Mouse (Mus musculus): Measurements from ENCODE around the gene Blm.
"Not testable (repeated sequence)": the region's sequence is repeated elsewhere in the genome, so short reads cannot be mapped to it uniquely, and the experiment has no call there.

Gene Blm

GRCm38 (mm10) chr7:80531087-80531486 lies 3.8 kb downstream of the Blm start:
- DNase-seq (ENCODE audit: low spot score): no peak

GRCm38 (mm10) chr7:80530646-80531045 lies 4.3 kb downstream of the Blm start:
- no peak for DNase-seq (ENCODE audit: low spot score)

DNA sequence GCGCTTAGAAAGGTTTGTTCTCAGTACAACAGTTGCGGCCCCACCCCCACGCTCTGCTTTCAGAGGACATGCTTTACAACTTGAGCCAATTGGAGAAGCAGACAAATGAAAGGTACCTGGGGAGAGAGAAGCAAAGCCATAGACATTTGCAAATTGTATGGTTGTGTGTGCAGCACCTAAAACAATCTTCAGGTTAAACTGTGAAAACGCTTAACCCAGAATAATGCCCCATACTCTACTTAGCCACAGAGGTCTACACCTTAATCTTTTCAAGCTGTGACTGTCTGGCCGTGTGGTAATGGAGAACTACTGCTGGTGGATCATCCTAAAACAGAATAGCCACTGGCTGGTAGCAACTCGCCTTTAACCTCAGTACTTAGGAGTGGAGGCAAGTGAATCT lies 8.2 kb downstream of the Blm start:
- no peak for DNase-seq (ENCODE audit: low spot score)

- DNase-seq (ENCODE audit: low spot score): no peak
These were observed 22.4 kb downstream of the Blm start for GRCm38 (mm10) chr7:80512408-80513085.

GRCm38 (mm10) chr7:80507697-80508096 lies 27.2 kb downstream of the Blm start:
- not testable (repeated sequence) for DNase-seq (ENCODE audit: low spot score)

GRCm38 (mm10) chr7:80506007-80506406 lies 28.9 kb downstream of the Blm start:
- no peak for DNase-seq (ENCODE audit: low spot score)

GRCm38 (mm10) chr7:80504920-80505319 lies 30.0 kb downstream of the Blm start:
- no peak for DNase-seq (ENCODE audit: low spot score)

- no peak for DNase-seq (ENCODE audit: low spot score)
These were observed 33.9 kb downstream of the Blm start for GRCm38 (mm10) chr7:80501006-80501405.

- no peak for DNase-seq (ENCODE audit: low spot score)
These were observed 34.8 kb downstream of the Blm start for GRCm38 (mm10) chr7:80500099-80500498.

DNA sequence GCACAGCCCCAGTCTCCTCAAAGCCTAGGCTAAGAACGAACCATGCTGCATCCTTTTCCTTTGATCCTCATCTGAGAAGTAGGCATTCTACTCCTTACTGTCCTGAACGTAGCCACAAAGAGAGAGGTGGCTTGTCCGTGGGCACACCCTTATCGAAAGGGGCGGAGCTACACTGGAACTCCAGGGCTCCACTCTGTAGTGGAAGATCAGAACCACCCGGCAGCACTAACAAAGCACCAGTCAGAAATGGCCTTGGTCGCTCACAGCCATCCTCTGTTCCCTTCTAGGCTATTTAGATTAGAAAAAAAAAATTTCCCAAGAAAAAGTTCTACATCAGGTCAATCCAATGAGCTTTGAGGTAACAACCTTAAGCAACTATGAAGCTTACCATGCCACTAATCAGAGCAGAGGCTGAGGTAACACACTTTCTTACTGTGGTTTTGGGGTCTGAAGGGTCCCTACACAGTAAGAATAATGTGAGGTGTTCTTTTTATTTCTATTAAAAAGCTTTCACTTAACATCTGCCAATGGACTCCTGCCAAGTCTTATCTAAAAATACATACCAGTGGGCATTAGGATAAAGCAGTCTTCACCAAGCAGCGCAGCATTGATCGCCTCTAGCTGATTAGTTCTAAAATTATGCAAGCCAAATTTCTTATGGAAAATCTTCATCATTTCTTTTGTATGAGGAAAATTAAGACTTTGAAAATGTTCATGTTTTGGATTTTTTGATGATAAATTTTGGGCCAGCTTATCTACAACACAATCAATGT lies 35.5 kb downstream of the Blm start:
- DNase-seq (ENCODE audit: low spot score): no peak

DNA sequence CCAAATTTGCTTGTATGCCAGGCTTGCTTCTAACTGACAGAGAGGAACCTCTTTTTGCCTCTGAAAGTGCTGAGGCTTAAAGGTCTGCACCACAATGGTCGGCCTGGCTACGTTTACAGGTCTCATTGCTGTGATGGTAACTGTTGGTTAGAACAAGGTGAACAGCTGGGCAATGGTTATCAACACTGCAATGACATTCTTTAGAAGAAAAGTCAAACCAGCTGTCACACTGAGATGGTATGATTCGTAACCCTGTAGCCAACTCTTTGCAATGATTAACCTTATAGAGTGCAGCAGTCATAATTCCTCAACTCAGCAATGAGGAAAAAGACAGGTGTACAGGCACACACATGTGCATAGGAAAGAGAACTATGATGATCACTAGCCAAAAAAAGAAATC lies 38.3 kb downstream of the Blm start:
- DNase-seq (ENCODE audit: low spot score): no peak

GRCm38 (mm10) chr7:80495210-80495609 lies 39.7 kb downstream of the Blm start:
- no peak for DNase-seq (ENCODE audit: low spot score)

DNA sequence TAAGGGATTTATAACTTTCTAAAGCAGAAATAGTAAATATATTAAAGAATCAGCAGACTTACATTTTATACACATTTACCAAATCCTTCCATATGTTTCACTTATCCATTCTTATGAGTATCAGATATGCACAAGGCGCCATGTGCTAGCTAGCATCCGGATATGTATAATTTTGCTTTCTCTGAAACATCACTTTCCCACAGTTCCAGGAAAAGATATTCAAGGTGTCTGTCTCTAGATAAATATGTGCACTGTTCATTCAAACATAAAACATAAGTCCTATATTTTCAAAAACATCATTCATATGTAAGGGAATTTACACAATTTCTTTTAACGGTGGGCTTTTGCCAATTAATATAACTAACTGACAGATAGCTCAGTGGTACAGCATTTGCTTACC lies 42.9 kb downstream of the Blm start:
- DNase-seq (ENCODE audit: low spot score): no peak

GRCm38 (mm10) chr7:80491086-80491485 lies 43.8 kb downstream of the Blm start:
- DNase-seq (ENCODE audit: low spot score): no peak

DNA sequence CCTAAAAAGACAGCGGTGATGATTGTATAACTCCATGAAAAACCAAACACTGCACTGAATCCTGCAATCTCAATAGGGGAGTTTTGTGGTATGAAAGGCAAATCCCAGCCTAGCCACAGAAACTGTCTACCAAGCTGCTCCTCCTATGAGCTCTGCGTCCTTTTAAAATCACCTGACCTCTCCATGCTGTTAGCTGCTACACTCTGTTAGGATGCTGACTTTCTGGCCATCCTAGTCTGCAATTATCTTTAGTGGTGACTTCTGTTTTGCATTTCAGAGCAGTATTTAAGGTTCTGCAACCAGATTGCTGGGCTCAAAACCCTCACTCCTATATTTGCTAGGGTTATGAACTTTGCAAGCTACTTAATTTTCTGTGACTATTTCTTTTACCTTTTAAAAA lies 44.6 kb downstream of the Blm start:
- DNase-seq (ENCODE audit: low spot score): no peak

GRCm38 (mm10) chr7:80489445-80489844 lies 45.5 kb downstream of the Blm start:
- DNase-seq (ENCODE audit: low spot score): no peak

- DNase-seq (ENCODE audit: low spot score): no peak
These were observed 47.7 kb downstream of the Blm start for GRCm38 (mm10) chr7:80487239-80487638.

- no peak for DNase-seq (ENCODE audit: low spot score)
These were observed 54.8 kb downstream of the Blm start for GRCm38 (mm10) chr7:80480097-80480496.

GRCm38 (mm10) chr7:80473837-80474236 lies 61.1 kb downstream of the Blm start:
- no peak for DNase-seq (ENCODE audit: low spot score)

- DNase-seq (ENCODE audit: low spot score): no peak
These were observed 66.1 kb downstream of the Blm start for GRCm38 (mm10) chr7:80468851-80469250.

DNA sequence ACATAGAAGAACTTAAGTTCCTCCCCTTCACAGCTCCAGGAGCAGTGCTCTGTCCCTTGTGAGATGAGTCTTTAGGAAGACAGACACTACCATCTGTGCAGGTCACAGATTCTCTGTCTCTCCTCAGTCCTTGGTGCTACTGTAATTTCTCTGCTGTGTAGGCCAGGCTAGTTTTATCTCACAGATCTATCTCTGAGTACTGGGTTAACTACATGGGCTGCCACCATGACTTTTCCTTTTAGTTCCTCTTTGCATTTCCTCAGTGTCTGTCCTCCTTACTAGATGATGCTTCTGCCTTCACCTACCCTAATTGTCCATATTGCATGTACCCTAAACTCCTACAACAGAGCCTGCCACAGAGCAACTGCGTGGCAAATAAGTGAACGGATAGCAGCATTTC lies 67.6 kb downstream of the Blm start:
- DNase-seq (ENCODE audit: low spot score): no peak

GRCm38 (mm10) chr7:80464831-80465230 lies 70.1 kb downstream of the Blm start:
- DNase-seq (ENCODE audit: low spot score): no peak

- DNase-seq (ENCODE audit: low spot score): no peak
These were observed 73.0 kb downstream of the Blm start for GRCm38 (mm10) chr7:80461891-80462290.

DNA sequence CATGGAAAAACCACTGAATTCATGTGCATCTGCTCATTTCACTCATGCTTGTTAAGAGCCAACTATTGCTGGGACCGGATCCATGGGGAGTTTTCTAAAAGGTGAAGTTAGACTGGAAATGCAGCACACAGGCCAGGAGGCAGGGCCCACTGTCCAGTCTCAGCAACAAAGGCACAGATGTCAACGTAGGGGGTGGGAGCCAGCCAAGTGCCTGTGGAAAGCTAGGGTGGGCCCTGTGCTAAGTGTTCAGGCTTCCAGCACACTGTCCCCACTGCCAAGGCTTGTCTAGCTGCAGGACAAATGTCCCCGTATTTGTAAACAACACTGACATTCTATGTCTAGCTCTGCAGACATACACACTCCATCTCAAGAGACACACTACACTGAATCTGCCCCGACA lies 74.0 kb downstream of the Blm start:
- no peak for DNase-seq (ENCODE audit: low spot score)
